Mouse (Mus musculus) left cerebral cortex, postnatal 14 days (tissue): Measurements from ENCODE around the gene Grik4. TPM values are rescaled to one million over a fixed set of nuclear protein-coding genes. Genes with fewer than 3 reads are reported as not detected.
A peak's percentile ranks its signal among the peaks of the same experiment; 100 is the strongest.

ENCODE experiments used
- DNase-seq, 2 experiments: peaks; one replicate each; pipeline ENCODE4 v3.0.0; 2021 to 2022; ENCODE audit warnings: low spot score in 2 of 2, mixed read lengths in 1 of 2
- intact Hi-C: fragments of 180-260 bp; cut with DNase I; formaldehyde crosslinking; loops from one replicate; pipeline ENCODE4 v1.15.1; 2025
- total RNA-seq, 2 experiments: library from RNA; stranded (reverse); gene quantifications; 2 replicates each; pipeline ENCODE4 v1.2.3; 2021

The Grik4 gene
- total RNA-seq, 2 experiments from 2014 or later, result 16.0 to 16.7 TPM

DNA sequence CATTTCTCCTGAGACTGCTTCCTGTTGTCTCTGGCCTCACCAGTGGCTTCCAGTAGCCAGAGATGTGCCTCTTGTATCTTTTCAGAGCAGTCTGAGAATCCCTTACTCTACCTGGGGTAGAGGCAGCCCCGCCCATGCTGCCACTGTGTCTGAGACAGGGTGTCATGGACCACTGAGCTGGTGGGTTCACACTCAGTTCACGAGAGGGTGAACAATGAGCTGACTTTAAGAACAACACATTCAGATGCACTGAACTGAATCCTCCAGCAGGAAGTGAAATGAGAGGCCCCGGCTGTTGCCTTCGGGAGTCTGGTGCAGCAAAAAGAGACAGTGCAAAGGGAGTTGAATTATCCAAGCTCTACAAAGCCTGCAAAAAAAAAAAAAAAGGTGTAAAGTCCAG, 221.8 kb downstream of the Grik4 start:
- DNase-seq, result no peak
- intact Hi-C loops, result no loop called here

GRCm38 (mm10) chr9:42721718-42722117, 222.6 kb downstream of the Grik4 start:
- peak in 1 of 2 experiments; percentile 16 for DNase-seq
- intact Hi-C loops, result no loop called here

- intact Hi-C loops, result no loop called here
- no peak for DNase-seq
These were observed 223.1 kb downstream of the Grik4 start for GRCm38 (mm10) chr9:42721146-42721545.

- intact Hi-C loops, result no loop called here
- DNase-seq, result no peak
These were observed 230.4 kb downstream of the Grik4 start for GRCm38 (mm10) chr9:42713912-42714311.

DNA sequence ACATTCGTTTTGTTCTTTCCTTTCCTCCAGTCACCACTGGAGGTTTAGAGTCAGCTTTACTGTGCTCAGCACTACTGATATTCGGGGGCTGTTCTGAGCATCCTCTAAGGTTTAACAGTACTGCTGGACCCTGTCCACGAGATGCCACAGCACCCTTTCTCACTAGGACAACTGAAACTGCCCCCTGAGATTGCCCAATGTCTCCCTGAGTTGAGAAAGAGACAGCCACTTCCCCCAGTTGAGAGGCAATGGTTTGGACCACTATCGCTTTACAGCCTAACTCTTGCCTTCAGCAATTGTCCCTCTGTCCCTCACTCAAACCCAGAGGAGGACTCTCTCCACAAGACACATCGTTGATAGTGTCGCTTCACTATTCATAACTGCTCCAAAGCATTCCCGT, 238.4 kb downstream of the Grik4 start:
- no peak for DNase-seq
- intact Hi-C loops, result no loop called here

GRCm38 (mm10) chr9:42703191-42703854, 241.0 kb downstream of the Grik4 start:
- no peak for DNase-seq
- intact Hi-C loops, result no loop called here

- DNase-seq, result no peak
- intact Hi-C loops, result no loop called here
These were observed 241.8 kb downstream of the Grik4 start for GRCm38 (mm10) chr9:42702231-42703132.

DNA sequence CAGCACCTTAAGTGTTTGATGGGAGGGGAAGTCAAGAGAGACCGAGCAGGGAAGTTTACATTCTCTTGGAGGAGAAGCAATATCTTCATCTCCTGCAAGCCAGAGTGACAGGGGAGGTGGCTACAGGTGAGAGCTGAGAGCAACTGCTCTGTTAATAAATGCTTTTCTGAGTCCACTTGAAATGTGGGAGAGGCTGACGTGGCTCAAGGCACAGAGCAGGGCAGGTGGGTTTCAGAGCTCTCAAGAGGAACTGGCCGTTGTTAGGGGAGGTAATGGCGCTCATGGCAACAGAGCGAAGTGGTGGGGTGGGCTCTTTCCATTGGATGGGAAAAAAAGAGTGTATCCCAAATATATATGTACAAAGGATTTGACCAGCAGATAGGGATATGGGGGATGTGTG, 242.6 kb downstream of the Grik4 start:
- DNase-seq, result no peak
- intact Hi-C loops, result no loop called here

DNA sequence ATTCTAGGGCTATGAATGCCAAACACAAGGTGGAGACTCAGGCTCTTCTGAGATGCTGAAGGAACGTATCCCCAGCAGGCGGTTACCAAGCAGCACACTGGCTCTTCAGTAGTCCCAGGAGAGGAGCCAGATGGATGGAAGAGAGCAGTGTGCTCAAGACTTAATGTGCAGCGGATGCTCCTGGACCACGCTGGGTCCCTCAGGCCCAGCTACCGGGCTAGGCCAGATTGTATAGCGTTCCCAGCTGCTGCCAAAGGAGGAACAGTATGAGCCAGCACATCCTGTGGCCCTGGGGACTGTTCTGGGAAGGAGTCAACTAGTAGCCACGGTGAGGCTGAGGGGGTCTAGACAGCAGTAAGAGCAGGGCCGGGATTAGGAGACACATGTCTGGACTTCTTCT, 251.3 kb downstream of the Grik4 start:
- no peak for DNase-seq
- intact Hi-C loops, result loop anchor here (10.0 kb wide), 1 partner anchor 252 kb away; the partner anchor contains the start of gene Grik4

DNA sequence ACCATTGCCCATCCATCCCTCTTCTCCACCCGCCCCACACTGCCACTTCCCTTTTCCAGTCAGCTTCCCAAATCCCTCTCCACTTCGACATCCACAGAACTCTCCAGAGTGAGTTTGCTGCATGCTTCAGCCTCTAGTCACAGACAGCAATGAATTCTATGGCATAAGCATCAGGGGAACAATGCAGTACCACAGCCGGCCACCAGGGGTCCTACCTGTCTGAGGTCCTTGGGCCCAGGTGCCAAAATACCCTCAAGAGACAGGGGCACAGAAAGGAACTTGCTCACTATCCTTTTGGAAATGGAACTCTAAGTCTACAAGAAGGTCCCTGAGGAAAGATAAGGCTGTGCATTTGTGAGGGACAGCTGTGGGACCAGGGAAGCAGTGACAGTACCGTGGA, 256.1 kb downstream of the Grik4 start:
- intact Hi-C loops, result no loop called here
- peak; percentile 52 to 63 for DNase-seq

- DNase-seq, result no peak
- intact Hi-C loops, result no loop called here
These were observed 258.2 kb downstream of the Grik4 start for GRCm38 (mm10) chr9:42686104-42686503.

GRCm38 (mm10) chr9:42674017-42674412, 270.3 kb downstream of the Grik4 start:
- no peak for DNase-seq
- intact Hi-C loops, result no loop called here

- intact Hi-C loops, result no loop called here
- no peak for DNase-seq
These were observed 270.8 kb downstream of the Grik4 start for GRCm38 (mm10) chr9:42673385-42674016.

GRCm38 (mm10) chr9:42672982-42673381, 271.3 kb downstream of the Grik4 start:
- intact Hi-C loops, result no loop called here
- no peak for DNase-seq

DNA sequence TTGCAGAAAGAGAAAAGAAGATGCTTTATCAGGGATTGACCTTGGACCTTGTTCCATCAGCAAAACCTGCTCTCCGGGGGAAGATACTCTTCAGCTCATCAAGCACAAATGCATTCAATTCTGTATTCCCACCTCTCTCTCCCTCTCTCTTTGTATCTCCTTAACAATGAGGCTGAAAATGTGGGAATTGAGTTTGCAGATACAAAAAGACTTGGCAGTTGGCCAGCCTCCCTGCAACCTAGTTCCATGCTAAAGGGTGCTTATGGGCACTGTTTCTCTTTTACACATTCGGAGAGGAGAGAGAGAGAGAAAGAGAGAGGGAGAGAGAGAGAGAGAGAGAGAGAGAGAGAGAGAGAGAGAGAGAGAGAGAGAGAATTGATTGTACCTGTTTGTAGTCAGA, 273.7 kb downstream of the Grik4 start:
- intact Hi-C loops, result no loop called here
- peak; percentile 38 to 58 for DNase-seq

DNA sequence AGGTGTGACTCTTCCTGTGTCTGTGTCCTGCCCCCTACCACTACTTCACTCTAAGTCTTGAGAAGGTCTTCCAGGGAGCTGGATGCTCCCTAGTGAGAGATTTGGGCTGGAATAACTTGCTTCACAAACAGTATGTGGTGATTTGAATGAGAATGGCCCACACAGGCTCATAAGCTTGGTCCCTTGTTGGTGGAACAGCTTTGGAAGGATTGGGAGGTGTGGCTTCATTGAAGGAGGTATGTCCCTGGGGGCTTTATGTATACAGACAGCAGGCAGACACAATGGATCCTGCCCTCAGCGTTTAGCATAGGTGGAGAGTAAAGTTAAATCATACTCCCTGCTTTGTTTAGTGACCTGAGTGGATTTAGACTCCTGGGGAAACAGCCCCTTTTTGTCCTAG, 282.8 kb downstream of the Grik4 start:
- intact Hi-C loops, result no loop called here
- no peak for DNase-seq

DNA sequence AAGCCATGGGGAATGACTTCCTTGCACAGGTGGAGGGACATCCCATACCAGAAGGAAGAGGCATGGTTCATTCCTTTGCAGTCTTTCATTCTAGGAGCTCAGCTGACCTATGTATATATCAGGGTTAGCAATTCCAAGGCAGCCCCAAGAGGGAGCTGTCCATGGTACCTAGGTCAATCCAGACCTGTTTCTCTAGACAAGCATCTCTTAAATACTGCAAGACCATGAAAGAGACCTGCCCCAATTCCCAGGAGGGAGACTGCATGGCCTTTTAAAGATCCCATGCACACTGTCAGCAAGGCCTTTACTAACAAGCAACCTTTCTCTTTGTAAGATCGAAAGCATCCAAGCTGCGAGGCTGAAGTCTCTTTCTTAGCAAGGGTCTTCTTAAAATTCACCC, 291.5 kb downstream of the Grik4 start:
- intact Hi-C loops, result no loop called here
- DNase-seq, result no peak

DNA sequence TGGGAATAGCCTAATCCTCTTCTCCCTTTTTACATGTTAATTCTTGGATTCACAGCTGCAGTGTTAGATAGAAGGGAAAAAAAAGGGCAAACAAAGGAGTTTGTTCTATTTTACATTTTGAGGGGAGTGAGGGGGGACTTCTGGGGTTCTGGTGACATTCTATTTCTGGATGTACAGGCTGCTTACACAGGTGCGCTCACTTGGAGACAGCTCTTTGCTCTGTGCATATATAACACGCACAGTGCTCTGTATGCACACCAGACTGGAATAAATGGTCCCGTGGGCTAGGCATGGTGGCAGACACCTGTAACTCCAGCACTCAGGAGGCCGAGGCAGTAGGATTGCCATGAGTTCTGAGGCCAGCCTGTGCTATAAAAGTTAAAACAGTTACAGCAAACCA, 292.0 kb downstream of the Grik4 start:
- no peak for DNase-seq
- intact Hi-C loops, result no loop called here

DNA sequence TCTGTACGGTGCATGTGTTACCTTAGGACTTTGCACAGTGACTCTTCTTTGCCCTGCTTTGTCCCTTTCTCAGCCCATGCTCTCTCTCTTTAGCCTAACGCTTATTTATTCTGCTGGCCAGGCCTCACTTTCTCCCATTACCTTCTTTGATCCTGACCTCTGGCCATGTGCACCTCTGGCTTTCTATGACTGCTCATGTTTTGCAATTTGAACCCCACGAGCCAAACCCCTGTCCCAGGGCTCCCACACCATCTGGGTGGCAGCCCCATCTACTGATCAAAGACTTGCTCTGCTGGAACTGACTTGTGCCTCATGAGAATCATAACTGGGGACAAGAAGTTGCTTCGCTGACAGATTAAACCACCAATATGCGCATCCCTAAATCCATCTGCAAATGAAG, 294.4 kb downstream of the Grik4 start:
- intact Hi-C loops, result no loop called here
- DNase-seq, result no peak

DNA sequence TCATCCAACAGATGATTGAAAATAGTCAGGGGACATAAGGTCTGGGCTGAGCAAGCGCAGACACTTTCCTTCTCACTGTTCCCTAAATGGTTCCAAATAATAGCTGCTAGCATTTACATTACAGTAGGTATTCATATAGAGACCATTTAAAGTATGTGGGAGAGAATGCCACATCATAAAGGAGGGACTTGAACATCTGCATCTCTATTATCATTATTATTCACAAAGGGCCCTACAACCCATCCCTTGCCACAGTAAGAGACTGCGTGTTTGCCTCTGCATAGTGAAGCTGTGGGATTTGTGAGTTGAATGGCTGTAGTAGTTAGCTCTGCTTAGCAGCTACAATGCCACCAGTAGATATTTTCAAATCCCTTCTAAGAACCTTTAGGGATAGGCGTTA, 296.2 kb downstream of the Grik4 start:
- no peak for DNase-seq
- intact Hi-C loops, result no loop called here
